Mouse (Mus musculus) hindbrain, postnatal 0 days (tissue): ENCODE results near the gene Ctdspl. TPM values are rescaled to one million over a fixed set of nuclear protein-coding genes. Genes with fewer than 3 reads are reported as not detected.
A peak's percentile ranks its signal among the peaks of the same experiment; 100 is the strongest.

ENCODE experiments used
- ATAC-seq: fragments of 200-750 bp; cut with Nextera tagmentation; 2 replicates; pipeline ENCODE4 v1.8.0; 2017; ENCODE audit warnings: mild to moderate bottlenecking, moderate TSS enrichment, moderate library complexity
- DNase-seq: peaks from one replicate; pipeline ENCODE4 v3.0.0-alpha.2; 2015; ENCODE audit warnings: low spot score
- H3K27ac ChIP-seq: fragments of 300-500 bp; sonication (generic); 2 replicates; pipeline ENCODE4 v1.5.1; 2014; ENCODE audit warnings: mild to moderate bottlenecking
- H3K27me3 ChIP-seq: fragments of 300-500 bp; sonication (generic); 2 replicates; pipeline ENCODE4 v1.6.1; 2014; ENCODE audit warnings: low read length, mixed read lengths; ENCODE audit not compliant: insufficient read depth
- H3K36me3 ChIP-seq: fragments of 300-500 bp; sonication (generic); 2 replicates; pipeline ENCODE4 v1.6.1; 2014; ENCODE audit warnings: low read length, mixed read lengths; ENCODE audit not compliant: insufficient read depth
- H3K4me1 ChIP-seq: fragments of 300-500 bp; sonication (generic); 2 replicates; pipeline ENCODE4 v1.6.1; 2014; ENCODE audit warnings: antibody characterized with exemption, low read length, mixed read lengths; ENCODE audit not compliant: insufficient read depth
- H3K4me2 ChIP-seq: fragments of 300-500 bp; sonication (generic); 2 replicates; pipeline ENCODE4 v1.6.1; 2014; ENCODE audit warnings: low read depth, mild to moderate bottlenecking, low read length, moderate library complexity, mixed read lengths
- H3K4me3 ChIP-seq: fragments of 300-500 bp; sonication (generic); 2 replicates; pipeline ENCODE4 v1.5.1; 2014; ENCODE audit warnings: low read length
- H3K9ac ChIP-seq: fragments of 300-500 bp; sonication (generic); replicated peaks from 2 replicates; pipeline ENCODE4 v1.6.1; 2014; ENCODE audit warnings: mild to moderate bottlenecking, low read length, moderate library complexity, mixed read lengths
- H3K9me3 ChIP-seq: fragments of 300-500 bp; sonication (generic); 2 replicates; pipeline ENCODE4 v1.6.1; 2016; ENCODE audit warnings: low read length, mixed read lengths
- CTCF ChIP-seq: IDR thresholded peaks from 2 replicates; pipeline ENCODE4 v1.5.1; 2016; ENCODE audit warnings: antibody characterized with exemption, control low read depth, low read depth
- WGBS: fragments of 180-500 bp; shearing (Covaris S2); extraction: QIAGEN DNeasy Blood & Tissue Kit; methylation state at CpG from one replicate; pipeline ENCODE4 v1.1.7; 2014; 5-methylcytosine and 5-hydroxymethylcytosine counted together
- polyA plus RNA-seq: library from polyadenylated mRNA; unstranded; fragments of >200 nt; fragmentation: Nextera tagmentation; extraction: Ambion mirVana; gene quantifications from 2 replicates; pipeline ENCODE4 v1.2.1, GENCODE M21; 2015
- total RNA-seq: library from RNA; depleted of rRNA; stranded (reverse); fragments of >200 nt; gene quantifications from 2 replicates; pipeline ENCODE4 v1.2.3, GENCODE M21; 2014

The Ctdspl gene
- total and polyA plus RNA-seq, 2 experiments from 2014 or later, result 5.5 to 8.4 TPM

DNA sequence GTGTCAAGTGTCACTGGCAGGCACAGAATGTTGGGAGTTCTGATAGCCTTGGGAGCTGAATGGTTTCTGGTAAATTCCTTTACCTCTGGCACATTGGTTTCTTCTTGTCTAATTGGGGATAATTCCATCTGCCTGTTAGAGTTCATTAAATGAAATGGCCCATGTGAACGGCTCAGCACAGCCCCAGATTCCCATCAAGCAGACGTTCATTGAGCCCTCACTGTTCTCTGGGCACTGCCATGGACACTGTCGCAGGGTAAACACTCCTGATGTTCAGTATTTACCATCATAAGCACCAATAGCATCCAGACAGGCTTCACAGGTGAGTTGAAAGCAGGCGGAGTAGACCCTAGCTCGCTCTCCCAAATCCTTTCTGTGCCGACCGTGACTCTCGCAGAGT lies 107.8 kb downstream of the Ctdspl start:
- DNase-seq (peak; percentile 27), ATAC-seq (peak; percentile 21)
- no peak for TF ChIP-seq CTCF
- H3K4me2 ChIP-seq, result no peak overlapping the region
- no peak overlapping the region for H3K4me3 ChIP-seq
- no peaks in the 10 kb centered on the region for H3K27me3 ChIP-seq
- H3K4me1 ChIP-seq, result peaks cover 3% of the 10 kb centered on the region; the same call in 1 of the 2 replicates
- H3K27ac ChIP-seq, result peak overlapping the region; percentile 54
- H3K36me3 ChIP-seq, result 0 out of 2 replicates have a peak, but pooled peaks cover 3% of the 10 kb centered on the region
- H3K9me3 ChIP-seq, result no peaks in the 10 kb centered on the region
- WGBS, result 70% methylated on average over 8 of the region's 8 CpGs
- H3K9ac ChIP-seq, result no peak overlapping the region

DNA sequence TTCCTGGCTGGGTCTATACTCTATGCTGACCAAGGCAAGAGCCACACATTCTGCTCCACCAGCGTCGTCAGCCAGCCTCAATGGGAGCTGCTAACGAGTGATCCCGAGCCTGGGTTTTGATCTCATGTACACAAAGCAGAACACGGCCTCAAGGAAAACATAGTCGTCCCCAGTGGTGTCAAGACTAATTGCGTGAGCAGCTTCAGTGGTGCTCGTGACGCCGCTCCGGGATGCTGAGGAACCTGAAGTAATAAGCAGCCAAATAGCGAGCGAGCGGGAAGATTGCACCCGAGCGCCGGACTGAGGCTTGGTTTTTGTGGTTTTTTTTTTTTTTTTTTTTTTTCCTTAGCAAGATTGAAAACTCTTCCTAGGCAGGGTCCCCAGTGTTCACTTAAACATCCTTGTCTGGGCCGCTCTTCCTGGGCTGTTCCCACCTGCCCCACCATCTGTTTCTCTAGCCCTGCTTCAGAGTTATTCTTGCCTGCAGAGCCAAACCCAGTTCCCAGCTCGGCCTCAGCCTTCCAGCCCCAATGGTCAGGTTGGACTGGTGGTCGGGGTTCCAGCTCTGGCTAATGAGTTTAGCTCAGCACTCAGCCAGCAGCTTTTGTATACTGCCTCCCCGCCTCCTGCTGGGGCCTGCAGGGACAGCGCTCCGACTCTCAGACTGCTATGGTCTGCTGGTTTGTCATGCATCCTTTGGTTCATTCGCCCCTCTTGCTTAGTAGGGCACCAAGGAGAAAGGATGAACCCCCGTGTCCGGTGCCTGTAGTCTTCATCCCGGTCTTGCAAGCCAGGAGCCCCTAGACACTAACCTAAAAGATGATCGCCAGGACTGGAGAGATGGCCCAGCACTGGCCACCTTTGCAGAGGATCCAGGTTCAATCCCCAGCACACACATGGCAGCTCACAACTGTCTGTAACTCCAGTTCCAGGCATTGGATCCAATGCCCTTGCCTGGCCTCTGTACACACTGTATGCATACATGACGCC lies 108.7 kb downstream of the Ctdspl start:
- TF ChIP-seq CTCF, result no peak
- Histone ChIP-seq H3K27ac (peak overlapping the region; percentile 54; the same call in 1 of the 2 replicates), H3K9ac (no peak overlapping the region), H3K27me3 (no peaks in the 10 kb centered on the region), H3K36me3 (0 out of 2 replicates have a peak, but pooled peaks cover 3% of the 10 kb centered on the region), H3K9me3 (no peaks in the 10 kb centered on the region), H3K4me2 (no peak overlapping the region), H3K4me1 (peaks cover 3% of the 10 kb centered on the region; the same call in 1 of the 2 replicates), H3K4me3 (no peak overlapping the region)
- WGBS, result 57% methylated on average over 29 of the region's 29 CpGs
- ATAC-seq (no peak), DNase-seq (peak; percentile 60)

DNA sequence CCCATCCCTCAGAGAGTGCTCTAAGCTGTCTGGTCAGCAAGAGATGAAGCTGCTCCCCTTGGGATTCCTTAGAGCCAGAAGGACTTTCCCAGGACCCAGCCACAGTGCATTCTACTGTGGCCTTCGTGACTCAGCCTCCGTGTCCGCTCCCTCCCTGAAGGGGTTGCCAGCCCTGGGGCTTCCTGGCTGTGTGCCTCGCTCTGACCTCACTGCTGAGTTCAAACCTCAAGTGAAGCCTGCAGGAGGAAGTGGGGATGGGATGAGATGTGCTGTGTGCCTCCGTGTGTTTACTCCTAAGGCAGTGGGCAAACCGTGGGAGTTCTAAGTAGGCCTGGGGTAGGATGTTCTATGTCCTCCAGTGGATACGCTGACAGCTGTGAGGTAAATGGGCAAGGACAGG lies 109.6 kb downstream of the Ctdspl start:
- Histone ChIP-seq H3K4me1 (peaks cover 3% of the 10 kb centered on the region; the same call in 1 of the 2 replicates), H3K27me3 (no peaks in the 10 kb centered on the region), H3K4me2 (no peak overlapping the region), H3K4me3 (no peak overlapping the region), H3K9ac (no peak overlapping the region), H3K36me3 (0 out of 2 replicates have a peak, but pooled peaks cover 3% of the 10 kb centered on the region), H3K27ac (no peak overlapping the region), H3K9me3 (no peaks in the 10 kb centered on the region)
- ATAC-seq, result no peak
- 51% methylated on average over 7 of the region's 7 CpGs for WGBS
- no peak for DNase-seq
- TF ChIP-seq CTCF, result no peak

DNA sequence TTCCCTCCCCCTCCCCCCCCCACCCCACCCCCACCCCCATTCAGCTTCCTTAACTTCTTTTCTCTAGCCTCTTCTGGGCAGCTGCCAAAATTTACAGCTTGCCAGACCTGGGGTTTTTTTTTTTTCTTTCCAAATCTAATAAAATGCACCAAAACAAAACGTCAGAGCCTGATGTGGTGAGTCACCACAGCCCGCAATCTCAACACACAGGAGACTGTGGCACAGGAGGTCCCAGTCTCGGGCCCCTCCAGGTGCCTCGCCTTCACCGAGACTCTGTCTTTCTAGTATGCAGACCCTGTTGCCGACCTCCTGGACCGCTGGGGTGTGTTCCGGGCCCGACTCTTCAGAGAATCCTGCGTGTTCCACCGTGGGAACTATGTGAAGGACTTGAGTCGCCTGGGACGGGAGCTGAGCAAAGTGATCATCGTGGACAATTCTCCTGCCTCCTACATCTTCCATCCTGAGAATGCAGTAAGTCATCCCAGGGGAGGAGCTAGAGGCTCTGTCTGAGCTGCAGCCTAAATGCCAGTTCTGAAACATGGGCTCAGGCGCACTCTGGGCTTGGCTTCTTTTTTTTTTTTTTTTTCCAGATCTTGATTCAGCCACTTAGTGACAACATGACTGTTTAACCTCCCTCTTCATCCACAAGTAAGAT lies 111.0 kb downstream of the Ctdspl start:
- DNase-seq (peak; percentile 26), ATAC-seq (no peak)
- no peak overlapping the region for H3K4me2 ChIP-seq
- H3K4me3 ChIP-seq, result no peak overlapping the region
- H3K27ac ChIP-seq, result no peak overlapping the region
- H3K4me1 ChIP-seq, result peaks cover 3% of the 10 kb centered on the region; the same call in 1 of the 2 replicates
- no peaks in the 10 kb centered on the region for H3K9me3 ChIP-seq
- H3K27me3 ChIP-seq, result no peaks in the 10 kb centered on the region
- WGBS, result 57% methylated on average over 15 of the region's 15 CpGs
- 0 out of 2 replicates have a peak, but pooled peaks cover 4% of the 10 kb centered on the region for H3K36me3 ChIP-seq
- H3K9ac ChIP-seq, result no peak overlapping the region
- TF ChIP-seq CTCF, result no peak

DNA sequence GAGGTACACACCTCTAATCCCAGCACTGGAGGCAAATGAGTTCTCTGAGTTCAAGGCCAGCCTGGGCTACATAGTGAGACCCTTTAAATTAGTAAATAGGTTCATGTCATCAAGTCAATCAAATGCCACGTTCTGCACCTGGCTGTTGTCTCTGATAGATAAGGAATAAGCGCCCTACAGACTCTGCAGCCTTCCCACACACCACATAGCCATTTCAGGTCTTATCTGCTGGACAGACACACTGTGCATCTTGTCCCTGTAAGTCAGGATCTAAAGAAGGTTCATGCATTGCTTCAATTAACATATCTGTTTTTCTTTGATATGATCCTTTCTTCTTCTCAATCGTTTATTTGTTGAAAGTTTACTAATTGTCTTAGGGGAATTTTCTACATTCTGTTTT lies 112.3 kb downstream of the Ctdspl start:
- Histone ChIP-seq H3K9me3 (no peaks in the 10 kb centered on the region), H3K27ac (no peak overlapping the region), H3K4me1 (peaks cover 3% of the 10 kb centered on the region; the same call in 1 of the 2 replicates), H3K9ac (no peak overlapping the region), H3K27me3 (no peaks in the 10 kb centered on the region), H3K4me2 (no peak overlapping the region), H3K4me3 (no peak overlapping the region), H3K36me3 (0 out of 2 replicates have a peak, but pooled peaks cover 4% of the 10 kb centered on the region)
- TF ChIP-seq CTCF, result no peak
- 91% methylated on average over 3 of the region's 3 CpGs for WGBS
- no peak for DNase-seq
- ATAC-seq, result no peak

DNA sequence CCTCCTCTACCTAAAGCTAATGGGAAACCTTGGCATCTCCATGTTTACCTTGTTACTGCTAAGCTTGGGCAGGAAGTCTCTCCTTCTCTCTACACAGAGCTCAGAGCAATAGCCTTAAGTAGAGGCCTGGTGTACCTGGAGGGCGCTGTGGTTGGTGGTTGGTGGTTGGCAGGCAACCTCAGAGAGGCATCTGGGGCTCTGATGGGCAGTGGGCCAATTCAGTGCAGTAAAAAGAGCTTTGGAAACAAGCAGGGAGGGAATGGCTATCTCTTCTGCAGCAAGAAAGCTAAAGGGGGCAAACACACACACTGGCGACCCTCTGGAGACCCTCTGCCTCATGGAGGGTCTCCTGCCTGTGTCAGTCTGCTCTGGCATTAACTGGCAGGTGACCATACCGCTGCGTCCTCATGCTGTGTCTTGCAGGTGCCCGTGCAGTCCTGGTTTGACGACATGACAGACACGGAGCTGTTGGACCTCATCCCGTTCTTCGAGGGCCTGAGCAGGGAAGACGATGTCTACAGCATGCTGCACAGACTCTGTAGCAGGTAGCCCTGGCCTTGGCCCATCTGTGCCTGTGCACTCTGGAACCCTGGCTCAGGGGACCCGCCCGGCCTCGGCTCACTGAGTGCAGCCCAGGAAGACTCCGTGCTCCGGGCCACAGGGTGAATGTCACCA lies 114.0 kb downstream of the Ctdspl start:
- no peak overlapping the region for H3K9ac ChIP-seq

More for the DNA sequence above, 114.0 kb downstream of the Ctdspl start:
- ATAC-seq, result no peak
- TF ChIP-seq CTCF, result no peak
- DNase-seq, result peak; percentile 46
- Histone ChIP-seq H3K36me3 (0 out of 2 replicates have a peak, but pooled peaks cover 4% of the 10 kb centered on the region), H3K4me3 (no peak overlapping the region), H3K4me2 (no peak overlapping the region), H3K4me1 (no peaks in the 10 kb centered on the region), H3K9me3 (no peaks in the 10 kb centered on the region), H3K27ac (no peak overlapping the region; the same call in 1 of the 2 replicates), H3K27me3 (no peaks in the 10 kb centered on the region)
- 67% methylated on average over 15 of the region's 15 CpGs for WGBS
